14 mouse cellular contexts compared by ENCODE assay signal in genomic region chr11:36121410-36121929, GRCm38 (mm10).
DNase-seq lines count a peak whose midpoint lies in the region; ATAC-seq and TF ChIP-seq lines count a peak whose summit lies in the region.
"Had no signal": no experiment of that assay in that cellular context is flagged by ENCODE, and none has a peak within 500 bp of the region (broad histone marks: within the 10 kb centered on the region; RNA-seq: fewer than 3 reads in every experiment).

No protein-coding gene starts in this region.

- 0 out of 2 replicates have a peak overlapping the region, but pooled peaks have one; percentile 8 for H3K9ac ChIP-seq in kidney, postnatal 0 days (ENCODE audit: low read depth, low read length)
- 0 out of 2 replicates have a peak overlapping the region, but pooled peaks have one; percentile 14 for H3K9ac ChIP-seq in forebrain, postnatal 0 days
- H3K9ac ChIP-seq in hindbrain, postnatal 0 days (replicated peaks; ENCODE audit: low read length), result no peak overlapping the region
- H3K9ac ChIP-seq in neural tube, embryonic 14.5 days (replicated peaks; ENCODE audit: low read depth, low read length), result no peak overlapping the region
- H3K9ac ChIP-seq in liver, embryonic 11.5 days (ENCODE audit: low read depth, low read length), result no peak overlapping the region
- H3K9ac ChIP-seq: heart, embryonic 13.5 days; liver, embryonic 14.5 days had no signal

- WGBS in kidney, postnatal 0 days, result 47% methylated on average over 8 of the region's 8 CpGs
- WGBS in forebrain, postnatal 0 days, result 33% methylated on average over 8 of the region's 8 CpGs
- 41% methylated on average over 8 of the region's 8 CpGs for WGBS in hindbrain, postnatal 0 days
- 20% methylated on average over 8 of the region's 8 CpGs for whole genome bisulfite sequencing in neural tube, embryonic 14.5 days
- WGBS in liver, embryonic 11.5 days, result 76% methylated on average over 8 of the region's 8 CpGs

- TF ChIP-seq CTCF in kidney, postnatal 0 days (IDR thresholded peaks at IDR 0.05; ENCODE audit: low read depth), result no peak
- TF ChIP-seq CTCF in forebrain, postnatal 0 days (IDR thresholded peaks at IDR 0.05; ENCODE audit: low read depth), result no peak
- no peak for TF ChIP-seq CTCF in hindbrain, postnatal 0 days (IDR thresholded peaks at IDR 0.05; ENCODE audit: low read depth)

- no peak for DNase-seq in kidney, postnatal 0 days (ENCODE audit: low spot score)
- DNase-seq in kidney, adult 18-20 months, result no peak
- no peak for DNase-seq in forebrain, postnatal 0 days
- DNase-seq in hindbrain, postnatal 0 days (ENCODE audit: low spot score), result no peak
- DNase-seq in liver, embryonic 11.5 days (ENCODE audit: low spot score), result no peak
- DNase-seq in T-cell, adult 2 months (ENCODE audit: low spot score), result no peak
- DNase-seq: cerebellum, postnatal 14 days; lung, postnatal 14 days had no signal

- no peaks in the 10 kb centered on the region for H3K4me1 ChIP-seq in kidney, postnatal 0 days (replicated peaks; ENCODE audit: insufficient read depth, low read length)
- peaks cover 20% of the 10 kb centered on the region for H3K4me1 ChIP-seq in forebrain, postnatal 0 days (ENCODE audit: insufficient read depth)
- H3K4me1 ChIP-seq in hindbrain, postnatal 0 days (ENCODE audit: insufficient read depth, low read length), result peaks cover 18% of the 10 kb centered on the region
- peaks cover 13% of the 10 kb centered on the region for H3K4me1 ChIP-seq in neural tube, embryonic 14.5 days (ENCODE audit: control insufficient read depth, insufficient read depth, low read length)
- no peaks in the 10 kb centered on the region for H3K4me1 ChIP-seq in liver, embryonic 11.5 days (replicated peaks; ENCODE audit: control insufficient read depth, insufficient read depth, low read length)
- H3K4me1 ChIP-seq: heart, embryonic 13.5 days had no signal

- no peak overlapping the region for H3K4me2 ChIP-seq in kidney, postnatal 0 days (ENCODE audit: low read length)
- no peak overlapping the region for H3K4me2 ChIP-seq in forebrain, postnatal 0 days (ENCODE audit: low read depth)
- H3K4me2 ChIP-seq in hindbrain, postnatal 0 days (ENCODE audit: low read depth, low read length), result no peak overlapping the region
- no peak overlapping the region for H3K4me2 ChIP-seq in neural tube, embryonic 14.5 days (ENCODE audit: low read depth, low read length)
- no peak overlapping the region for H3K4me2 ChIP-seq in liver, embryonic 11.5 days
- H3K4me2 ChIP-seq: heart, embryonic 13.5 days had no signal

- H3K9me3 ChIP-seq in kidney, postnatal 0 days (replicated peaks; ENCODE audit: low read length), result no peaks in the 10 kb centered on the region
- H3K9me3 ChIP-seq in forebrain, postnatal 0 days (ENCODE audit: low read length), result no peaks in the 10 kb centered on the region
- H3K9me3 ChIP-seq in hindbrain, postnatal 0 days (ENCODE audit: low read length), result no peaks in the 10 kb centered on the region
- no peaks in the 10 kb centered on the region for H3K9me3 ChIP-seq in neural tube, embryonic 14.5 days (ENCODE audit: control insufficient read depth, low read length)
- no peaks in the 10 kb centered on the region for H3K9me3 ChIP-seq in liver, embryonic 11.5 days (ENCODE audit: control insufficient read depth, low read length)
- H3K9me3 ChIP-seq: heart, embryonic 13.5 days had no signal

- H3K27me3 ChIP-seq in kidney, postnatal 0 days (ENCODE audit: insufficient read depth, low read length), result no peaks in the 10 kb centered on the region
- H3K27me3 ChIP-seq in forebrain, postnatal 0 days (ENCODE audit: insufficient read depth, low read length), result no peaks in the 10 kb centered on the region
- H3K27me3 ChIP-seq in hindbrain, postnatal 0 days (ENCODE audit: insufficient read depth, low read length), result no peaks in the 10 kb centered on the region
- H3K27me3 ChIP-seq in neural tube, embryonic 14.5 days (ENCODE audit: control insufficient read depth, insufficient read depth, low read length), result no peaks in the 10 kb centered on the region
- no peaks in the 10 kb centered on the region for H3K27me3 ChIP-seq in liver, embryonic 11.5 days (replicated peaks; ENCODE audit: control insufficient read depth, insufficient read depth, low read length)
- H3K27me3 ChIP-seq: CH12.LX; heart, embryonic 13.5 days had no signal

- no peak overlapping the region for H3K4me3 ChIP-seq in kidney, postnatal 0 days (replicated peaks; ENCODE audit: low read depth, low read length)
- H3K4me3 ChIP-seq in forebrain, postnatal 0 days (ENCODE audit: low read depth, low read length), result no peak overlapping the region
- no peak overlapping the region for H3K4me3 ChIP-seq in hindbrain, postnatal 0 days (ENCODE audit: low read length)
- H3K4me3 ChIP-seq in neural tube, embryonic 14.5 days (ENCODE audit: low read depth, low read length), result no peak overlapping the region
- H3K4me3 ChIP-seq in liver, embryonic 11.5 days (ENCODE audit: low read depth, low read length), result no peak overlapping the region
- H3K4me3 ChIP-seq: heart, embryonic 13.5 days had no signal

- ATAC-seq in kidney, postnatal 0 days (replicated peaks; ENCODE audit: low FRiP score, low read depth), result no peak
- ATAC-seq in forebrain, postnatal 0 days, result no peak
- no peak for ATAC-seq in hindbrain, postnatal 0 days
- ATAC-seq in neural tube, embryonic 14.5 days (ENCODE audit: low read depth), result peak; percentile 54; the same call in 1 of the 2 replicates
- ATAC-seq in liver, embryonic 11.5 days (replicated peaks; ENCODE audit: low FRiP score), result no peak
- ATAC-seq: inflammation-experienced regulatory T-cells, adult 6 months had no signal

- no peaks in the 10 kb centered on the region for H3K36me3 ChIP-seq in kidney, postnatal 0 days (ENCODE audit: insufficient read depth, low read length)
- H3K36me3 ChIP-seq in forebrain, postnatal 0 days (ENCODE audit: insufficient read depth), result no peaks in the 10 kb centered on the region
- H3K36me3 ChIP-seq in hindbrain, postnatal 0 days (ENCODE audit: insufficient read depth, low read length), result no peaks in the 10 kb centered on the region
- H3K36me3 ChIP-seq in neural tube, embryonic 14.5 days (ENCODE audit: control insufficient read depth, insufficient read depth, low read length), result no peaks in the 10 kb centered on the region
- H3K36me3 ChIP-seq in liver, embryonic 11.5 days (ENCODE audit: control insufficient read depth, insufficient read depth, low read length), result no peaks in the 10 kb centered on the region
- H3K36me3 ChIP-seq: heart, embryonic 13.5 days had no signal

- no peak overlapping the region for H3K27ac ChIP-seq in kidney, postnatal 0 days
- H3K27ac ChIP-seq in forebrain, postnatal 0 days (ENCODE audit: low read depth, low read length), result peak overlapping the region; percentile 15
- peak overlapping the region; percentile 45 for H3K27ac ChIP-seq in hindbrain, postnatal 0 days
- H3K27ac ChIP-seq in neural tube, embryonic 14.5 days (ENCODE audit: low read depth, low read length), result peak overlapping the region; percentile 56; the same call in 1 of the 2 replicates
- no peak overlapping the region for H3K27ac ChIP-seq in liver, embryonic 11.5 days (ENCODE audit: low read depth, low read length)
- H3K27ac ChIP-seq: heart, embryonic 13.5 days; liver, embryonic 14.5 days; stomach, postnatal 0 days had no signal

Comparison
In these comparisons a context has a peak if more than half of its experiments do, and no peak if none do; other contexts are left out.
1. H3K27ac ChIP-seq: peak in forebrain, postnatal 0 days (single experiment), hindbrain, postnatal 0 days (single experiment) and neural tube, embryonic 14.5 days (single experiment); none in kidney, postnatal 0 days (single experiment) and liver, embryonic 11.5 days (single experiment).
2. H3K9ac ChIP-seq: peak in kidney, postnatal 0 days (single experiment) and forebrain, postnatal 0 days (single experiment); none in hindbrain, postnatal 0 days (single experiment), neural tube, embryonic 14.5 days (single experiment) and liver, embryonic 11.5 days (single experiment).